Mouse (Mus musculus): ENCODE measurements around the gene Sumo2. TPM values are rescaled to one million over a fixed set of nuclear protein-coding genes. Genes with fewer than 3 reads are reported as not detected.

Sumo2 gene
- polyA plus RNA-seq, 1 experiment from 2014 or later = 1,231 TPM

DNA sequence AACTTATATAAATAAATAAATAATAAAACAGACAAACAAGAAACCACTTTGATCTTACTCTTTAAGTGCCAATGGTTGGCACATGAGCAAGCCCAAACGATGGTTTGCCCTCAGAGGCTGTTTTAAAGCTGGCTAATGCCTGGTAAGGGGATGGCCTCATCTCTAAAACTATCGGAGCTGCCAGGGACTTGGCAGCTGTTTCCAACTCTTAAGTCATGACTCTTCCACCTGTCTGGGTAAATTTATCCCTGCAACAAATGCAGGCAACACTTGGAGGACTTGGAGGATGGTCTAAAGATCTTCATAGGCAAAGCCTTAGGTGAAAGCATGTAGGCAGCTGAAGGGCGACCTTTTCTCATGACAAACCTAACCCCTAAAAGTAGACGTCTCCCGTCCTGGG is 19.1 kb downstream of the Sumo2 start:
- Histone ChIP-seq H3K36me3 (peaks cover 3% of the 10 kb centered on the region), H3K4me2 (no peak overlapping the region), H3K27ac (no peak overlapping the region), H3K4me1 (peaks cover 14% of the 10 kb centered on the region), H3K9me3 (no peaks in the 10 kb centered on the region), H3K4me3 (no peak overlapping the region), H3K27me3 (no peaks in the 10 kb centered on the region), H3K9ac (no peak overlapping the region)
- no peak for ATAC-seq (ENCODE audit: insufficient number of reproducible peaks, insufficient read depth, low FRiP score, low TSS enrichment, low read depth)
- WGBS = 78% methylated on average over 5 of the region's 5 CpGs

DNA sequence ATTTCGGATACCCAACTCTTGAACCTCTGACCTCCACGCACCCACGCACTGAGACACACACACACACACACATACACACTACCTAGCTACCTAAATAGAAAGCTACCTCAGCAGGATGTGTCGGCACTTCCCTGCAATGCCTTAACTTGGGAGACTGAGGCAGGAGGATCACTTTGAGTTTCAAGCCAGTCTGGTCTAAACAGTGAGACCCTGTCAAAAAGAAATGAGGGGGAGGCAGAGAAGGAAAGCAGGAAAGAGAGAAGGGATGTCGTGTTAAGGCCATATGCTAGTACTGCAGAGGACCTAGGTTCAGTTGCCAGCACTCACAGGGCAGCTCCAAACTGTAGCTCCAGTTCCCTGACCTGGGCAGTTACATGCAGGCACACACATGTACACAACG is 21.1 kb downstream of the Sumo2 start:
- Histone ChIP-seq H3K27ac (no peak overlapping the region), H3K9ac (no peak overlapping the region), H3K4me2 (peak overlapping the region; percentile 3; the same call in 1 of the 2 replicates), H3K9me3 (no peaks in the 10 kb centered on the region), H3K4me1 (peaks cover 33% of the 10 kb centered on the region), H3K36me3 (no peaks in the 10 kb centered on the region), H3K27me3 (no peaks in the 10 kb centered on the region), H3K4me3 (no peak overlapping the region)
- ATAC-seq (ENCODE audit: insufficient number of reproducible peaks, insufficient read depth, low FRiP score, low TSS enrichment, low read depth) = no peak
- WGBS = 68% methylated on average over 6 of the region's 6 CpGs

DNA sequence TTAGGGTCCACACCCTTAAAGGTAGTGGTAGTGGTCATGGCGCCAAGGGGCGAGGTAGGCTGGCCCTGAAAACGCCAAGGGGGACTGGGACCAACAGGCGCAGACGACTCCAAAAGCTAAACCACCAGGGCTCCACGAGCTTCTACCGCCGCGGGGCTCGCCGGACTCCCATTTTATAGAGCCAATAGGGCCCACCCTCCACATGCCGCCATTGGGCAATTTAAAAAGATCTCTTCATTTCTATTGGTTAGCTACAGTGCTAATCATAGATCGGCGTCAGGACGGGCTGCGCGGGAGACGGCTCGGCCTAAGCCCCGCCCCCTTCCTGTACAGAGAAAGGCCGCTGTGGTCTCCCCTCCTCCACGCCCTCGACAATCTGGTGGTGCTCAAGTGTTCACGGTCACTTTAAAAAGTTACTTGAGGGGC is 21.8 kb downstream of the Sumo2 start, which contains the start of gene Jpt1:
TSS of gene Jpt1 (minus strand) at position 150 of the 426 bp plus-strand sequence.
- H3K27ac ChIP-seq = peak within 1 kb of the TSS; percentile 85
- H3K9me3 ChIP-seq = no peaks in the 10 kb centered on the region
- peak; percentile 95 for ATAC-seq (ENCODE audit: insufficient number of reproducible peaks, insufficient read depth, low FRiP score, low TSS enrichment, low read depth)
- peaks cover 38% of the 10 kb centered on the region for H3K4me1 ChIP-seq
- H3K9ac ChIP-seq = peak within 1 kb of the TSS; percentile 98
- H3K4me3 ChIP-seq = peak within 1 kb of the TSS; percentile 95
- no peaks in the 10 kb centered on the region for H3K27me3 ChIP-seq
- no peaks in the 10 kb centered on the region for H3K36me3 ChIP-seq
- H3K4me2 ChIP-seq = peak within 1 kb of the TSS; percentile 94
- under 1% methylated on average over 24 of the region's 24 CpGs for WGBS

DNA sequence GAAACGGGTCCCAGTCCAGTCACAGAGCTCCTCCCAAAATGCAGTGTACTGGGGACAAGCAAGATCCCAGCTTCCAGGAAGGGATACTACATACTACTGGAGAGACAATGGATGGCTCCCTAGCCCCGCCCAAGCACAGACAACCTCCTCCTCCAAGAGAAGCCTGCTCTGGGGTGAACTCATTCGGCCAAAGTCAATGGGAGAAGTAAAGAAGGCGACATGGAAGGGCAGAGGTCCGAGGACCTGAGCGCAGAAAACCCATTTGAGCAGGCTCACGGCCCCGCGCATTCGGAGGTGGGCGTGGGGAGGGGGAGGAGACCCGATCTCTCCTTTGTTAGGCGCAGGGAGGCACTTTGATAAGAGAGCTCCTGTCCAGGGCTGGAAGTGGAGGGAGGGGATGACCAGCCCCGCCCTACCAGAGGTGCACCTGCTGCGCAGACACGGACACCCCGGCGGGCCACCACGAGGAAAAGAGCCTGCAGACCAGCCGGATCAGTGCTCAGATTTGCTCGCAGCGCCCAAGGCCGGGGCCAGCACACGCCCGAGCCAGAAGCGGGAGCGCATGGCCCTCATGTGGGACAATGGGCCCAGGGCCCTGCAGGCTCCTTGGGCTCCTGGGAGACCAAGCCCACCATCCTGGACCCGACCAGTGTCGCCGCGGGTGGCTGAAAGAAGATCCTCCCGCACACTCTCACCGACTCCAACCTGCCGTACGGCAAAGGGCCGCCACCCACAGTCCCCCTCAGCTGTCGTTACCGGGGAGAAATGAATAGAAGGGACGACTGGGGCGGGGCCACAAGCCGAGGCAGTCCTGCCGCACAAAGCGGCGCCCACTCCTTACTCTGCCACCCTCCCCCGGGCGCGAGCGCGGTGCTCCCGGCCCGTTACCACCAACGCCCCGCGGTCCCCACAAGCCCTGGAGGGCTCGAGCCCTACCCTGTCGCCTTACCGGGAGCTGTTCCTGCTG is 22.5 kb downstream of the Sumo2 start:
- Histone ChIP-seq H3K27ac (peak overlapping the region; percentile 85), H3K4me2 (peak overlapping the region; percentile 94), H3K9ac (peak overlapping the region; percentile 98), H3K27me3 (no peaks in the 10 kb centered on the region), H3K36me3 (no peaks in the 10 kb centered on the region), H3K4me3 (peak overlapping the region; percentile 95), H3K4me1 (peaks cover 41% of the 10 kb centered on the region), H3K9me3 (no peaks in the 10 kb centered on the region)
- ATAC-seq (ENCODE audit: insufficient number of reproducible peaks, insufficient read depth, low FRiP score, low TSS enrichment, low read depth) = peak; percentile 49
- under 1% methylated on average over 55 of the region's 57 CpGs for WGBS

DNA sequence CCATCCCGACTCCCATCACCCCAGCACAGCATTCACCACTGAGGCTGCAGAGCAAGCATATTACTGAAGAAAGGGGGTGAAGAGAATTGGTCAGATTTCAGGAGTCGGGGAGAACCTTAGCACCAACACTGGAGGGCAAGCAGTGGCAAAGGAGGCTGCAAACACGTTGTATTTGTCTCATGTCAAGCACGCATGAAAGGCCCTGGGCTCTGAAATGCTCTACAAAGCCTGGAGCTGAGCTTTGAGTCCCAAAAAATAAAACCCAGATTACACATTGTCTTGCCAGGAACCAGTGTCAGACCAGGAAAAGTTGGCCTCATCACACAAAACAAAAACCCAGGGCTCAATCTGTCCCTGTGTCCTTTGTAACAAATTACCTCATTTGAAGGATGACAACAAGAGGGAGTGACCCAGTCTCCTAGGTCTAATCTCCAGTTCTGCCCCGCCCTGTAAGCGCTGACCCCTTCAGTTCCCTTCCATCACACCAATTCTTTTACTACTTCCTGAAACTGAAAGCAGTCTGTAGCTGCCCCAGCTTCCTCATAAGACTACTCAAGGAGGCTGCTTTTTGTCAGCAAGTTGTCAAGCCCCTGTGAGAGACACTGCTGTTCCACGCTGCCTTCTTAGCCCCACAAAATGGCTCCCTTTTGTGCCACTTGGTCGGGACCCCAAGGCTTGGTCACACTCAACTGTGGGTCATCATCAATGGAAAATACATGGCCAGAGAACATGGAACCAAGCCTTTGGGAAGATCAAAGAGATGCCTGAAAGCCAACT is 23.5 kb downstream of the Sumo2 start:
- H3K4me3 ChIP-seq = peak overlapping the region; percentile 95
- H3K27ac ChIP-seq = peak overlapping the region; percentile 85; the same call in 1 of the 2 replicates
- H3K4me1 ChIP-seq = peaks cover 41% of the 10 kb centered on the region
- no peaks in the 10 kb centered on the region for H3K36me3 ChIP-seq
- 23% methylated on average over 8 of the region's 8 CpGs for WGBS
- H3K27me3 ChIP-seq = no peaks in the 10 kb centered on the region
- H3K4me2 ChIP-seq = peak overlapping the region; percentile 94
- H3K9ac ChIP-seq = peak overlapping the region; percentile 98
- no peaks in the 10 kb centered on the region for H3K9me3 ChIP-seq
- no peak for ATAC-seq (ENCODE audit: insufficient number of reproducible peaks, insufficient read depth, low FRiP score, low TSS enrichment, low read depth)

DNA sequence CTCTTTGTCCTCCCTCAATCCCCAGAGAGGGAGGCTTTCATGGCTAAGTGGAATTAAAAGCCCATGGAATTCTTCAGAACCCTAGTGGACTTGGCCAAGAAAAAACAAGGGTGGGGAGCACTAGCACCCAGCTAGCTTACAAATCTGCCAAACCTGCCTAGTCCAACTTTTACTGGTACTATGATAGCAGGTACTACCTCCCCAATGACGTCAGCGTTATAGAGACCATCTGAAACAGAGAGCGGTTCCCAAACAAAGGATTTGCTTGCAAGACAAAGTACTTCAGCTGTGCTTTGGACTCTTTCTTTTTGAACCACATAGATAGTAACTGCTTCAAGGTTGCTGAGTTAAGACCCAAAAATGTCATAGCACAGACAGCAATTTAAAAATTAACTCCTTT is 24.1 kb downstream of the Sumo2 start:
- peaks cover 41% of the 10 kb centered on the region for H3K4me1 ChIP-seq
- peak overlapping the region; percentile 94 for H3K4me2 ChIP-seq
- peak overlapping the region; percentile 95 for H3K4me3 ChIP-seq
- no peaks in the 10 kb centered on the region for H3K9me3 ChIP-seq
- no peaks in the 10 kb centered on the region for H3K36me3 ChIP-seq
- peak overlapping the region; percentile 98 for H3K9ac ChIP-seq
- no peak for ATAC-seq (ENCODE audit: insufficient number of reproducible peaks, insufficient read depth, low FRiP score, low TSS enrichment, low read depth)
- WGBS = 46% methylated on average over 3 of the region's 3 CpGs
- 0 out of 2 replicates have a peak overlapping the region, but pooled peaks have one; percentile 12 for H3K27ac ChIP-seq
- no peaks in the 10 kb centered on the region for H3K27me3 ChIP-seq

DNA sequence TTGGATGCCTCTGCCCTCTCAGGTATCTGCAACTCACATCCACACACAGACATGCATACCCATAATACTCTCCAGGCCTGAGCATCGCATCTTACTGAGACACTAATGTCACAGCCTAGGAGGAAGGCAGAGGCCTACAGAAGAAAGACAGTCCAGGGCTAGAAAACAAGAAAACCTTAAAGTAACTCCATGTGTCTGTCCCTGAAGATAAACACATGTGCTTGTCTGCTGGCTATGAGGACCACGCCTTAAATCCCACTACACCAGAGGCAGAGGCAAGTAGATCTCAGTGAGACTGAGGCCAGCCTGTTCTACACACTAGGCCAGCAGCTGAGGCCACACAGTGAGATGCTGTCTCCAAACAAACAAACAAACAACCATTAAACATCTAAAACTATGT is 25.0 kb downstream of the Sumo2 start:
- ATAC-seq (ENCODE audit: insufficient number of reproducible peaks, insufficient read depth, low FRiP score, low TSS enrichment, low read depth) = no peak
- Histone ChIP-seq H3K27me3 (no peaks in the 10 kb centered on the region), H3K27ac (no peak overlapping the region), H3K36me3 (0 out of 2 replicates have a peak, but pooled peaks cover 2% of the 10 kb centered on the region), H3K4me1 (peaks cover 48% of the 10 kb centered on the region), H3K4me2 (peak overlapping the region; percentile 94), H3K9ac (peak overlapping the region; percentile 22; the same call in 1 of the 2 replicates), H3K4me3 (peak overlapping the region; percentile 95), H3K9me3 (no peaks in the 10 kb centered on the region)
- 36% methylated on average over 2 of the region's 2 CpGs for WGBS

DNA sequence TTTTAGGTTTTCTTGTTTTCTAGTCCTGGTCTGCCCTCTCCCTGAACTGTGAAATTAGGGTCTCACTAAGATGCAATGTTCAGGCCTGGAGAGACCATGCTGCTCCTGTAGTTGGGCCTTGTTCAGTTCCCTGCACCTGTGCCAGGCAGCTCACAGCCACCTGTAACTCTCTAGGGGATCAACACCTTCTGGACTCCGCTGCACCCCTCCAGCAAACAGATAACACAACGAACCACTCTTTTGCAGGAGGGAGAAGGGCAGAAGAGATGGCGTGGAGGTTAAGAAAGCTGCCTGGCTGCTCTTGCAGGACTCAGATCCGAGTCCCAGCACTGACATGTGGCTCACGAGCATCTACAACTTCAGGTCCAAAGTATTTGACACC is 25.6 kb downstream of the Sumo2 start:
- Histone ChIP-seq H3K36me3 (0 out of 2 replicates have a peak, but pooled peaks cover 2% of the 10 kb centered on the region), H3K4me3 (peak overlapping the region; percentile 5), H3K27ac (peak overlapping the region; percentile 4; the same call in 1 of the 2 replicates), H3K27me3 (no peaks in the 10 kb centered on the region), H3K9ac (0 out of 2 replicates have a peak overlapping the region, but pooled peaks have one; percentile 27), H3K9me3 (no peaks in the 10 kb centered on the region), H3K4me2 (peak overlapping the region; percentile 94), H3K4me1 (peaks cover 50% of the 10 kb centered on the region)
- 45% methylated on average over 5 of the region's 5 CpGs for WGBS
- ATAC-seq (ENCODE audit: insufficient number of reproducible peaks, insufficient read depth, low FRiP score, low TSS enrichment, low read depth) = no peak

DNA sequence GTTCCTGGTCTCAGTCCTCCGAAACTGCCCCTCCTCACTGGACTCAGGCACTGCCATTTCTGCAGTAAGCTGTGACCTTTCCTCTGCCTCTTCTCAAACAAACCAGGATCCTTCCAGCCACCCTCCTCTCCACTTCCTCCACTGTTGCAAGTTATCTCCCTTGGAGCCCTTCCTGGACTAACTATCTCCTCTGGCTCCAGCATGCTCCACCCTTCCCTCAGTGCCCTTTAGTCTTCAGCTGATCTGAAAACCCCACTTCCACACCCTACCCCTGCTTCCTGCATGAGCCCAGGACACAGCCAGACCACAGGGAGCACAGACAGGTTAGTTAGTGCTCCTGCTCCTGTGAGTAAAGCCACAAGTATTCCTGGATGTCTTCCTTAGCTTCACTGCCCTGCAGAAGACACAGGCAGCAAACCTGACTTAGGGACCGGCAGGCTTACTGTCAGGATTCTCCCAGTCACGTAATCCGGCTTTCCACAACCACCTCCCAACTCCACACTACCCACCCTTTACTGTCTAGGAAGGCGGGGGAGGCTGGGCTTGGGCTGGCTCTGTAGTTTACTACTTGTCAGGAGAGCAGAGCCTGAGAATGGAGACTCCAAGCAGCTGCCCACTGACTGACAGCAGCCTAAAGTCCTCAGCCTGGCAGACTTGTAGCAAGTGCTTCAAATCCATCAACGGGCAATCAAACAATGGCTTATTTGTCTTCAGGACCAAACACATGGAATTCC is 26.1 kb downstream of the Sumo2 start:
- Histone ChIP-seq H3K36me3 (0 out of 2 replicates have a peak, but pooled peaks cover 2% of the 10 kb centered on the region), H3K4me1 (peaks cover 50% of the 10 kb centered on the region), H3K27ac (peak overlapping the region; percentile 4; the same call in 1 of the 2 replicates), H3K9ac (peak overlapping the region; percentile 52), H3K4me2 (peak overlapping the region; percentile 94), H3K27me3 (no peaks in the 10 kb centered on the region), H3K9me3 (no peaks in the 10 kb centered on the region), H3K4me3 (peak overlapping the region; percentile 5)
- 46% methylated on average over 6 of the region's 6 CpGs for WGBS
- no peak for ATAC-seq (ENCODE audit: insufficient number of reproducible peaks, insufficient read depth, low FRiP score, low TSS enrichment, low read depth)

DNA sequence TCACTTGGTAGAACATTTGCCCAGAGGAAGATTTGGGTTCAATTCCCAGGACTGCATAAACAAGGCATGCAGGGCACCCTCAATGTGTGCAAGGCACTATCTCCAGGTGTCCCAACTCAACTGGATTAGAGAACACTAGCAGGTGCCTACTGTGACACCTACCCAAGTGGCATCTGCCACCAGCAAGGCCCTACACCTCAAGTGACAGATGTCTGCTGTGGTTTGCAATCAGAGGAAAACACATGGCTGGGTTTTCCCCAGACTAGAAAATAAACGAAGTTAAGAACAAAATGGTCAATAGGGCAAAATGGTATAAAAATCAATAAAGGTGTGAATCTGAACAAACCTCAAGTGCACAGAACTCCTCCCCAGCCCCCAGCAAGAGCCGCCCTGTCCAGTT is 28.0 kb downstream of the Sumo2 start:
- H3K27me3 ChIP-seq = no peaks in the 10 kb centered on the region
- H3K4me3 ChIP-seq = no peak overlapping the region
- peaks cover 14% of the 10 kb centered on the region for H3K36me3 ChIP-seq
- no peak for ATAC-seq (ENCODE audit: insufficient number of reproducible peaks, insufficient read depth, low FRiP score, low TSS enrichment, low read depth)
- no peaks in the 10 kb centered on the region for H3K9me3 ChIP-seq
- no peak overlapping the region for H3K9ac ChIP-seq
- H3K4me2 ChIP-seq = no peak overlapping the region
- peaks cover 47% of the 10 kb centered on the region for H3K4me1 ChIP-seq
- WGBS = 88% methylated on average over 2 of the region's 2 CpGs
- no peak overlapping the region for H3K27ac ChIP-seq

DNA sequence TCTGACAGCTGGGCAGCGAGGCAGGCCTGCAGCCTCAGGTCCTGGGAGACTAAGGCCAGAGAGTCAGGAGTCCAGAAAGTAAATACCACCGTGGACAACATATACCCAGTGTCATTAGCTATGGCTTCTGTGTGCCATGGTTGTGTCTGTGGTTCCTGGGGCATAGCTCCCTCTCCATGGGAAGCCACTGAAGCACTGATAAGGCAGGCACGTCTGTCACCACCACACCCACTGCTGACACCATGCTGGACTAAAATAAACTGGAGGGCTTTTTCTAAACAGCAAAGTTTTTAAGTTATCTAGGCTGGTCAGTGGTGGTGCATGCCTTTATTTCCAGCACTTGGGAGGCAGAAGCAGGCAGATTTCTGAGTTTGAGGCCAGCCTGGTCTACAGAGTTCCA is 29.5 kb downstream of the Sumo2 start:
- Histone ChIP-seq H3K4me1 (peaks cover 32% of the 10 kb centered on the region), H3K27ac (no peak overlapping the region), H3K36me3 (peaks cover 27% of the 10 kb centered on the region), H3K4me2 (no peak overlapping the region), H3K27me3 (no peaks in the 10 kb centered on the region), H3K9me3 (no peaks in the 10 kb centered on the region), H3K4me3 (no peak overlapping the region), H3K9ac (no peak overlapping the region)
- WGBS = 82% methylated on average over 3 of the region's 3 CpGs
- no peak for ATAC-seq (ENCODE audit: insufficient number of reproducible peaks, insufficient read depth, low FRiP score, low TSS enrichment, low read depth)

Measured in embryonic facial prominence, embryonic 13.5 days (tissue).